Mouse (Mus musculus) urinary bladder, postnatal 4 days (tissue): ENCODE data around the gene Abhd14a.

ENCODE experiments used
- DNase-seq, 2 experiments: peaks; one replicate each; pipeline ENCODE4 v3.0.0; 2021 to 2022; ENCODE audit warnings: low spot score in 2 of 2

The Abhd14a gene

DNA sequence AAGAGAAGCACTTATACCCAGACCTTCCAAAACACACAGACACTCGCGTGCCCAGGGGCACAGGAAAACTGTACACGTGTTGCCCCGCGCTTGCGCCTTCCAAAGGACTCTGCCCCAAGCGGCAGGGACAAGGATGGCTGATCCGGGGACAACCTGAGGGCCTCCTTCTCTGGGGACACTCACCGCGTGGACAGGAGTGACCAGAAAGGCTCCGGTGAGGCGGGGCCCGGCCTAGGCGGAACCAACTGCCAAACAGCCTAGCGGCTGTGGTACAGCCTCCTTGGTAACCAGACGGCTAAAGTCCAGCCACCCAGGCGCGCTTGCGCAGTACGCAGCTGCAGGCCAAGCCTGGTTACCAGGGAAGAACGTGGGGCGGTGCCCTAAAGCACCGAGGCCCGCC is at the start of gene Abhd14a, which contains the start of gene Abhd14b:
TSS of gene Abhd14a (minus strand) at position 331 of the 400 bp plus-strand sequence.
TSS of gene Abhd14b (plus strand) at position 112 of the 400 bp plus-strand sequence.
- peak; percentile 89 to 93 for DNase-seq

DNA sequence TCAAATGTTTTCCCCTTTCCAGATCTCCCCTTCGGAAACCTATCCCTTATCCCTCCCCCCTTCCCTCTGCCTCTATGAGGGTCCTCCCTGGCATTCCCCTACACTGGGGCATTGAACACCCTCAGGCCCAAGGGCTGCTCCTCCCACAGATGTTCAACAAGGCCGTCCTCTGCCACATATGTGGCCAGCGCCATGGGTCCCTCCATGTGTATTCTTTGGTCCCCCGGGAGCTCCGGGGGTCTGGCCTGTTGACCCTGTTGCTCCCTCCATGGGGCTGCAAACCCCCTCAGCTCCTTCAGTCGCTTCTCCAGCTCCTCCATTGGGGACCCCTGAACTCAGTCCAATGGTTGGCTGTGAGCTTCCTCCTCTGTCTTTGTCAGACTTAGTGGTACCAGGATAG is 40.1 kb upstream of the Abhd14a start:
- DNase-seq, result peak; percentile 17 to 54

DNA sequence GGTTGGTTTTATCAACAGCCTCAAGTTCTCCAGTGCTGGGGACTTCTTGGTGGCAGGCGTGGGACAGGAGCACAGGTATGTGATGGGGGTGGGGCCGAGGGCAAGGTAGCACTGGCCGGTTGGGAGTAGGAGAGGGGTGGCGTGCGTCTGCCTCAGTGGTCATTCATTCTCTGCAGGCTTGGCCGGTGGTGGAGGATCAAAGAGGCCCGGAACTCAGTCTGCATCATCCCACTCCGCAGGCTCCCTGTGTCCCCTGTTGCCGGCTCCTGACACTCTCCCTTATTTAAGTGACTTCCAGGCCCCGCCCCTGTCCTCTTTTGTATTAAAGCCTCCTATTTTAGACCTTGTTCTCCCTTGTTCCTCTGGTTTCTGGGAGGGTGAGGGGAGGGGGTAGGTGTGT is 37.6 kb upstream of the Abhd14a start:
- DNase-seq, result peak; percentile 14 to 59

DNA sequence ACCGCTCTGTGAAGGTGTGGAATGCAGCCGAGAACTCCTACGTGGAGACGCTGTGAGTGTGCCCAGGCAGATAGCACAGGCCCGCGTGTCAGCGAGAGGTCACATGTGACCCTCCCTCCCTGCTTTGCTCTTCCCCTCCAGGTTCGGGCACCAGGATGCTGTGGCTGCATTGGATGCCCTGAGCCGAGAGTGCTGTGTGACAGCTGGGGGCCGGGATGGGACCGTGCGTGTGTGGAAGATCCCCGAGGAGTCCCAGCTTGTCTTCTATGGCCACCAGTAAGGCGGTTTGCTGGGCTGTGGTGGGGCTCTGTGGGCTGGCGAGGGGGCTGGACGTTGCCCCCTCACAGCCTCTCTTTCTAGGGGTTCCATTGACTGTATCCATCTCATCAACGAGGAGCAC is 36.1 kb upstream of the Abhd14a start:
- DNase-seq, result peak in 1 of 2 experiments; percentile 57

DNA sequence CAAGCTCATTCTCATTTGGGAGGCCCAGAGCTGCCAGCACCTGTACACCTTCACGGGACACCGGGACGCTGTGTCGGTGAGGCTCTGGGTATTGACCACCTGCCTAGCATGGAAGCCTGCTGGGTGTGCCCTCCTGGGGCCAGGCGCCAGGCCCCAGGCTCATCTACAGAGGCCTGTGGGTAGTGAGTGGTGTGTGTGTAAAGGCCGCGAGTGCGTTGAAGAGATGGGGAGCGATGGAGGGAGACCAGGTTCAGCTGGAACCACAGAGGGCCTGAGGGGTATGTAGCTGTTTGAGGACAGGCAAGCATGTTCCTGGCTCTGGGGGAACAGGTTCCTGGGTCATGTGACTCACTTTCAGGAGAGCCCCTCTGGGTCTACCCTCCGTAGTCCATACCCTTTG is 35.7 kb upstream of the Abhd14a start:
- DNase-seq, result peak in 1 of 2 experiments; percentile 53

DNA sequence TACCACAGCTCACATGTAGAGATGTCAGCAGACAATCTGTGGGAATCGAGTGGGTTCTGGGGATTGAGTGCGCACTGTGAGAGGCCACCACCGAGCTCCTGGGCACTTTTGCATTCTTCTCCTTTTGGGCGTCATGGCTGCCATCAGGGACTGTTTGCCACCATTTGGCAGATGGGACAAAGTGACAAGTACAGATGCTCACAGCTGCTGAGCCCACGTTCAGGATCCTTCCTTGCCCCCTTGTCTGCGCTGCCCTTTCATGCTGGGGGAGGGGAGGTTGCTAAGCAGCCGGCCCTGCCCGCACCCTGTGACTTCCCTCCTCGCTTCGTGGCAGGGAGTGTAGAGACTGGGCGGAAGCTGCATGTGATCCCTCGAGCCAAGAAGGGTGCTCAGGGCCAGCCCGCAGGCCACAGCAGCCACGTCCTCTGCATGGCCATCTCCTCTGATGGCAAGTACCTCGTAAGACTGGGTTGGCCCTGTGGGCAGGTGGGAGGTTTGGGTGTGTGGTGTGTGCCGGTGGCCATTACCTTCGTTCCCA is 35.2 kb upstream of the Abhd14a start:
- peak in 1 of 2 experiments; percentile 55 for DNase-seq

DNA sequence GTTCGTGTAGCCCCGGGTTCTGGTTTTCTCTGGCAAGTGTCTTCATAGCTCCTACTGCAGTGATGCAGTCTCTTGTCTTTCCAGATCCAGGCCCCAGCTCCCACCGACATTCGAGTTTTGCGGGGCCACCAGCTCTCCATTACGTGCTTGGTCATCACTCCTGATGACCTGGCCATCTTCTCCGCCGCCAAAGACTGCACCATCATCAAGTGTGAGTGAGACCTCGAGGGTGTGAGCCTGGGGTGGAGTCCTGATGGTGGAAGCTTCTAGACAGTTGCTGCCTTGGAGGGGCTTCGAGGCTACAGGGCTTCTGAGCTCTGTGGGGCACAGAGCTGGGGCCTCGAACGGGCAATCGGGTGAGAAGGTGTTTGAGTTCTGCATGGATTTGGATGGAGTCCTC is 34.2 kb upstream of the Abhd14a start:
- DNase-seq, result peak in 1 of 2 experiments; percentile 58

DNA sequence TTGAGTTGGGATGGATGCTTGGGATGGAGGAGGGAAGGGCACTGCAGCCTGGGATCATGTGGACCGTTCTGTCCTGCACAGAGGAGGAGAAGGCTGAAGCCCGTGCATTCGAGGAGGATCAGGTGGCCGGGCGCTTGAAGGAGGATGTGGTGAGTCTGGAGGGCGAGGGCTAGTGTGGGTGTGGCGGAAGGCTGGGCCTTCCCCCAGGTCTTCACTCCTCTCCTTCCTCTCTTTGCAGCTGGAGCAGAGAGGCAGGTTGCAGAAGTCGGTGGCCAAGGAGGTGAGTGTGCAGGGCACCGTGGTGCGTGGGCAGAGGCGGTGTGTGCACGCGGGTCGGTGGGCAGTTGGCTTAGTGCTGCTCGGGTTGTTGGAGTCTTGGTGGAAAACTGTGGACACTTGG is 33.6 kb upstream of the Abhd14a start:
- peak in 1 of 2 experiments; percentile 54 for DNase-seq

DNA sequence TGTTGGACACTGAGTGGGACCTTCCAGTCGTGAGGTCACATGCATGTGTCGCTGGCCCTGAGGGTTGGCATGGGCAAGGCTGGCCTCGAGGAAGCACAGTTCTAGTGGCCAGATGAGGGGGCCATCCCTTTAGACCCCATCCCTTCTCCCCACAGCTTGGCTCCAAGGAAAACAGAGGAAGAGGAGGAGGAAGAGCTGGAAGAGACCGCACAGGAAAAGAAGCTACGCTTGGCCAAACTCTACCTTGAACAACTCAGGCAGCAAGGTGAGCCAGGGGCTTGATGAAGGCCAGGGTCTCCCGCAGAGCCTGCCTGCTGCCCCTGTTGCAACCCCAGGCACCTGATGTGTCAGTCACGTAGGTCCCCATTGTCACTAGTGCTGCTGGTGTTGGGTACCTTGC is 33.1 kb upstream of the Abhd14a start:
- peak in 1 of 2 experiments; percentile 55 for DNase-seq

DNA sequence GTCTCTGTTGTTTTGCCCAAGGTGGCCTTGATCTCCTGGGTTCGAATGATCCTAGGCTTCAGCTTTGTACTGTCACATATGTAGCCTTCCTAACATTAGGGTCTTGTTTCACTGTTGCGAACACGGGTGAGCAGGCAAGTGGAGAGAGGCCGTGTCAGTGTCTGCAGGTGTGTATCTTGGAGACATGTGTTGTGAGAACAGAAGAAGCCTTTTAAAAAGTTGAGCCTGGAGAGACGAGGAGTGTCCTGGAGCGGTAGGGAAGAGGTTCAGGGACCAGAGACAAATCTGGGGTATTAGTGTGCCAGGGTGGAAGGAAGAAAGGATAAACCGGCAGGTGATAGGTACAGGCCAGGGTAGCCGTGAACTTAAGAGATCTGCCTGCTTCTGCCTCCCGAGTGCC is 30.6 kb upstream of the Abhd14a start:
- DNase-seq, result no peak

DNA sequence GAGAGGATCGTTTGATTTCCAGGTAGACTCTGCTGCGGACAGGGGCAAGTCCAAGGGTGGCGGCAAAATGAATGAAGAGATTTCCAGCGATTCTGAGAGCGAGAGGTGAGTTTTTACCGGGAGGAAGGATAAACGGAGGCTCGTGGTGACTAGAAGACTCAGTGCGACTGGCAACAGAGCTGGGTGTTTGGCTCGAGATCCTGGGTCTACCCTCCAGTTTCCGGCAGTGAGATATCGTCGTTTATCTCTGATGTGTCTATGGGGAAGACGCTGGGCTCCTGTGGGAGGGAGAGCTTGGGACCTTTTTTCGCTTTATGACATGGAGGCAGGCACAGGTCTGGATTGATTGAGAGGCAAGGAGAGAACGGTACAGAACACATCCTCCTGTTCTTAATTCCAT is 30.2 kb upstream of the Abhd14a start:
- DNase-seq, result no peak

DNA sequence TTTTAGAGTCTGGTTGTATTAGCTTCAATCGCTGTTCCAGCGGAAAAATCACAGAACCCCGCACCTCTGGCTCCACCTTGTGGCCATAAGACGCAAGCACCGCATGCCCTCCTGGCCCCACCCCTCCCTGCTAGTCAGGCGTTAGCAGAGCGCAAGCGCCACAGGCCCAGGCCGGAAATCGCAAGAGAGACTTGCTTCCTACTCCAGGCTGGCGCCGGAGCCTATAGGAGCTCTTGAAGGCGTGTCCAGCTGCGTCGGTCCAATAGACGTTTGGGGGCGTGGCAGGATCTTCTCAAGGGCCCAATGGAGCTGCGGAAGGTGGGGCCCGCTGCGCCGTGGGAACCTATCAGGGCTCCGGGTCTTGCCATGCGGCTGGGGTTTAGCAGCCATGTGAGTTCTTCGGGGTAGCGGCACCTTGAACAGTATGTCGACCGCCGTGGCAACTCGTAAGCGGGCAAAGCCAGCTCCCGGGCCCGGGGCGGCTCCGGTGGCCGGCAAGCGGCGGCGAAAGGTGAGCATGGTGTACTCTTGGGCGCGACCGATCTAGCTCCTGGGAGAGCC is 29.5 kb upstream of the Abhd14a start, which contains the start of gene Parp3:
TSS of gene Parp3 (minus strand) at position 26 of the 561 bp plus-strand sequence.
- DNase-seq, result peak; percentile 98 to 99

DNA sequence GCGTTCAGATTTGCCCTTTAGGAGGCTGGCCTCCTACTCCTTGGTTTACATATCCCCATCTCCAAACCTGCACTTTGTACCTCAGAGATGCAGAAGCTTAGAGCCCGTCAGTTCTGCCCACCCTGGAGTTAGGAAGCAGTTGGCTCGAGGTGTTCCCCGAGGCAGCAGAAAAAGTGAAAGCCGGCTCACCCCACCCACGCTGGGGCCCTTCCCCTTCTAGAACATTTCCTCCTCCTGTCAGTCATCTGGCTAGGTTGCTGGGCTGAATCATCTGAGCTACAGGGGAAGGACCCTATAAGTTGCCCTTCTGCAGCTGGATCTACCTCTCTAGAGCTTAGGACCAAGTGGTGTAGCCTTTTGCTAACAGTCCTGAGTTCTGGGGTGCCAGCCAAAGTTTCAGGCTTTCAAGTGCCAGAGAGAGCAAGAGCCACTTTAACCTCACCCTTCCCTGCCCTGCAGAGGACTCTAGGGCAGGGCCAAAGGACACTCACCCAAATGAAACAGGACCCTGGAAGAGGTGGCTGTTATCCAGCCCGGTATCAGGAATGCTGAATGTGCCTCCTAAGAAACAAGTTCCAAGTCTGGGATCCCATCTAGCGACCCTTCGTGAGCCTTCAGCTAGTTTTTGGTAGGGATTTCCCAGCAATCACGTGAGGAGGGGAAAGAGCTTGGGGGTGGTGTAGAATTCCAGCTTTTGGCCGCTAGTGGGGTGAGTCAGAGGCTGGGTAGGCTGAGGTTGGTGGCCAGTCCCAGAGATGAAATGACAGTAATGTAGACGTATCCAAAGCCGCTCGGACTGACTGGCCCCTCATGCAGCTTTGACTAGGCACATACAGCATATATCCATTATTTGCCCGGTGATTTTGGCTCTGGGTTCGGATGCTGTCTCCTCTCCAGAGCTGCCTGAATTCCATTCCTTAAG is 28.8 kb upstream of the Abhd14a start:
- peak; percentile 49 to 69 for DNase-seq

DNA sequence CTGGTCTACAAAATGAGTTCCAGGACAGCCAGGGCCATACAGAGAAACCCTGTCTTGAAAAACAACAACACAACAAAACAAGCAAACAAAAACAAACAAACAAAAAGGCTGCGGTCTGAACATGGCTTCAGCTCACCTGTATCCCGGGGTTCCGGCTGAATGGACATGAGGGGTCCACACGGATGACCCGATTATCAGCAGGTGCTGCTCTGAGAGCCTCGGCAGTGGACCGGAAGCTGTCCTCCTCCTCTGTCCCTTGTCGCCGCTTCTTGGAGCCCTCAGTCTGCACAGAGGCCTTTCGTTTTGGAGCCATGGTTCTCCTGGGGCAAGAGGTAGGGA is 28.2 kb upstream of the Abhd14a start, which contains the start of gene Rrp9:
TSS of gene Rrp9 (plus strand) at position 301 of the 339 bp plus-strand sequence.
- DNase-seq, result peak in 1 of 2 experiments; percentile 55

DNA sequence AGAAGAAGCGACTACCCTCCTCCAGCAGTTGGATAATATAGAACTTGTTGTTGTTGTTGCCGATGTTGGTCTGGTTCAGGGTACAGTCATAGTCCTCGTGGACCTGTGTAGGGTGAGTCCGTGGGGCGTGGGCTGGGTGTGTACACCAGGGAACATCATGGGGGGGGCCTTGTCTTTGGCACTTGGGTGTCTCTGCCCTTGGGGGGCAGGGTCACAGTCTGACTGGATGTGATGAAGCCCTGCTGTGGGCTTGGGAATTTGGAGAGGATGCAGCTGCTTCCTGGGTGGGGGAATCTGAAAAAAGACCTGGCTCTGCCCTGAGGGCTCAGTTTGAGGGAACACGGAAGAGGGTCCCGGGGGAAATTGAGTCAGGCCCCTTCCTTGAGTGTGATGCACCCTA is 27.6 kb upstream of the Abhd14a start:
- peak; percentile 43 to 62 for DNase-seq

DNA sequence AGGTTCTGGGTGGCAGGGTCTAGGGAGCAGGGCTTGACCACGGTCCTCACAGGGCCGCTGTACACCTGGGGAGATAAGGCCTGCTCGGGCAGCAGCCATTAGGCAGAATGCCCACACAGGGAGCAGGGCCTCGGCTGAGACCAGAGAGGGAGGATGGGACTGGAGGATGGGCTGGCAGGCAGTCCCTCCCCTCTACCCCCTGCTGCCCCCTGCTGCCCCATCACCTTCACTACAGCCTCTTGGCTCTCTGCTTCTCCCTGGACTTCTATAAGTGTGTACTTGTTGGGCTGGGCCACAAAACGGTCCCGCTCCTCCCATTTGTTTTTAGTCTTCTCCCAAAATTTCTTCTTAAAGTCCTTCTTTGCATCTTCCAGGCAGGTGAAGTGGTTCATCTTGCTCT is 27.0 kb upstream of the Abhd14a start:
- peak; percentile 57 to 81 for DNase-seq

DNA sequence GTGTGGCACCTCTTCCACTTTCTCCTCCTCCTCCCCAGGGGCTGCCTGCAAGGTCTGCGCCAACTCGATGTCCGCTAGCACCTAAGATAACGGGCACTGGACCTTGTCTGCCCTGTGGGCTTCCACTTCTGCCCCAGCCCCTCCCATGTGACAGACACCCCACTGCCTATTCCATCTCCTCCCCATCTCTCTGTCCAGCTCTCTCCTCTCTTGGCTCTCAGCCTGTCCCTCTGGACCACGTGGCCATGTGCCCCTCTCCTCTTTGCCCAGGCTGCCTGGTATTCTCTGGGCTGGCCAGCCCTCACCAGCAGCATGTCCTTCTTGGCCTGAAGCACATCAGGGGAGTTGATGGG is 26.3 kb upstream of the Abhd14a start:
- DNase-seq, result peak; percentile 21 to 55

DNA sequence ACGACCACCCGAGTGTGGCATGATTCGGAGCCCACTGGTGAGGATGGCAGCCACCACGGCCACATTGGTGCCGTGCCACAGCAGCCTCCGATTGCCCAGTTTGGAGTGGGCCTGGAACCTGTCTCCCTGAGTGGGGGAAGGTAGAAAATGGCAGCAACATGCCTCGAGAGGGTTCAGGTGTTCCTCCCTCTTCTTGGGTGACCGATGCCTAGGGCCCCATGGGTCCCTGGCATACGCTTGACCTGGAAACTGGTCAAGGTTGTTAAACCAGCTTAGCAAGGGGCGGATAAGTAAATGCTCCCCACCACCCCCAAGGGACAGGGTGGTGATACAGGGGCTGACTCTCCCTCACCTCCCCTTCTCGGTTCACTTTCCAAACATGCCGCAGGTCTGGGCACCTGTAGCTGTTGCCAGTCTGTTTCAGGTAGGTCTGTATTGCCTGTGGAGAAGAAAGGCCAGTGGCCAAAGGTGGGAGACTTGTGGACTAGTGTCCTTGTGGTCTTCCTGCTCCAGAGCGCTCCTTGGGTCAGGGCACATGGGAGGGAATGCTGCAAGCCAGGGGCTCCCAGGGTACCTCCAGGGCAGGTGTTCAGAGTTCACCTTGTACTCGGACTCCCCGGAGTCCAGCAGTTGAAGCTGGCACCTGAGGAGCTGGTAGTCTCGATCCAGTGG is 25.7 kb upstream of the Abhd14a start:
- DNase-seq, result peak in 1 of 2 experiments; percentile 53

DNA sequence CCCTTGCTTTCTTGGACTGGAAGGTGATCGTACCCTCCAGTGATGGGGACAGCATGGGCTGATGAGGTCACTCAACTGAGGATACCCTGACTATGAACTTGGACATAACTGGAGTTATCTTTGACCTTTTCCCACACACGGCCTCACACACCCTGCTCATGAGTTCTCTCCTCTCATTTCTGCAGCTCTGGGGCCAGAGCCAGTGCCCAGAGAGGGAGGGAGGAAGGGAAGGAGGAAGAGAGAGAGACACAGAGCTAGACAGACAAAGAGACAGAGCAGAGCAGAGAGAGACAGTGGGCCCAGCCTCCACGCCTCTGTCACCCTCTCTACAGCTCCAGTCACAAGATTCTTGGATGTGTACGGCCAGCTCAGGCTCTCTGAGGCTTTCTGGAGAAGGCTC is 24.8 kb upstream of the Abhd14a start:
- DNase-seq, result no peak

DNA sequence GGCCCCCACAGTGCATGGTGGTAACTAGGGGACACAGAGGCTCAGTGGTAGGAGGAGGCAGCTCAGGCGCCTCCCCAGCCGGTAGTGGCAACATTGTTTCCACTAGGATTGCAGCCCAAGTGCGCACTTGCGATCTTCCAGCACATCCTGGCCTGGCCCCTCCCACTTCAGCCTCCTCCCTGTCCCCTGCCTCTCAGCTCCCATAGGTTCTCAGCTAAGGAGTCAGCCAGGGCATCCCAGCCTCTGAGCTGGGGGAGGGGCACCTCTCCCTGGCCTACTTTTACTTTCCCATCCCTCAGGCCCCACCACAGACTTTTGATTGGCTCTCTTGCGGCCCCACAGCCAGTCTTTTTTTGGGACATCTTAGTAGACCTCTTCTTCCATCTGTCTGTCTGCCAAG is 24.4 kb upstream of the Abhd14a start:
- DNase-seq, result peak in 1 of 2 experiments; percentile 67

DNA sequence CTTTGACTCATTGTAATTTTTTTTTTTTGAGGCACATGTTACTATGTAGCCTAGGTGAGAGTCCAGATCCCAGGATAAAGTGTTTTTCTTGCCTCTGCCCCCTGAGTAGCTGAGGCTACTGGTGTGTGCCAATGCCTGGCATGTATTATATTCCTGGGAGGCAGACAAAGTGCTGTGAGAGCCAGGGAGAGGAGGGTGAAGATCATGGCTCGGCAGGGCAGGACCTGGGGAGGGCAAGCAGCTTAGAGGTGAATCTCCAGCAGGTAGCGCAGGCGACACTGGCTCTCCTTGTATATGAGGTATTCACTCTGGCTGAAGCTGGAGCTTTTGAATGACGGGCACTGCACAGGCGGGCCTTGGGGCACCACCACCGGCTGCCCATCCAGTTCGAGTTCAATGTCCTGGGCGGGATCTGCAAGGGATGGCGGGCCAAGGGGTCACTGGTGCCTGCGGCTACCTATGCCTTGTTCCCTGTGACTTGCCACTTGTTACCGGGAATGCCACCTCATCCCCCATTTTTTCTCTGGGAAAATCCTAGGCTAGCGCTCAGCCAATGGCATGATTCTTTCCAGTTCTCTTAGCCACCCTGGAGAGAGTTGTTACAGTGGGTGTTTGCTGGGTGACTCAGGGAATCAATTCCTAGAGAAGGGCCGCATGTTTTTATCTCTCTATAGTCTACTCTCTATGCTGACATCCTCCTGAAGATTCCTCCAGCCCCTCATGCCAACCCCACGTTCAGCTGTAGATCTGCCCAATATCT is 23.7 kb upstream of the Abhd14a start:
- no peak for DNase-seq
